Comparison of ENCODE assay signal across 22 mouse cellular contexts in genomic region chr16:57515636-57516035, GRCm38 (mm10).
DNase-seq lines count a peak whose midpoint lies in the region; ATAC-seq and TF ChIP-seq lines count a peak whose summit lies in the region.
"Had no signal": no experiment of that assay in that cellular context is flagged by ENCODE, and none has a peak within 500 bp of the region (broad histone marks: within the 10 kb centered on the region; RNA-seq: fewer than 3 reads in every experiment).

No protein-coding gene starts in this region.

- H3K9ac ChIP-seq in embryonic facial prominence, embryonic 14.5 days (ENCODE audit: low read depth, low read length) = no peak overlapping the region
- no peak overlapping the region for H3K9ac ChIP-seq in heart, embryonic 16.5 days (ENCODE audit: low read length)
- no peak overlapping the region for H3K9ac ChIP-seq in stomach, postnatal 0 days (ENCODE audit: low read length)
- H3K9ac ChIP-seq: embryonic facial prominence, embryonic 12.5 days; heart, embryonic 13.5 days; hindbrain, embryonic 13.5 days; limb, embryonic 12.5 days; liver, embryonic 14.5 days; neural tube, embryonic 15.5 days had no signal

- ATAC-seq in embryonic facial prominence, embryonic 14.5 days (ENCODE audit: low read depth) = no peak
- ATAC-seq in heart, embryonic 16.5 days (replicated peaks; ENCODE audit: extremely low read depth, insufficient read depth, low FRiP score) = no peak; the same call in 1 of the 2 replicates
- ATAC-seq in stomach, postnatal 0 days (ENCODE audit: low FRiP score, low TSS enrichment) = peak; percentile 40; the same call in 1 of the 2 replicates
- ATAC-seq: inflammation-experienced regulatory T-cells, adult 6 months; midbrain, embryonic 16.5 days had no signal

- no peaks in the 10 kb centered on the region for H3K9me3 ChIP-seq in embryonic facial prominence, embryonic 14.5 days (ENCODE audit: control insufficient read depth, low read length)
- H3K9me3 ChIP-seq in embryonic facial prominence, embryonic 10.5 days = no peaks in the 10 kb centered on the region
- no peaks in the 10 kb centered on the region for H3K9me3 ChIP-seq in heart, embryonic 16.5 days (replicated peaks; ENCODE audit: control insufficient read depth, low read length)
- no peaks in the 10 kb centered on the region for H3K9me3 ChIP-seq in heart, embryonic 10.5 days
- H3K9me3 ChIP-seq in stomach, postnatal 0 days (ENCODE audit: control insufficient read depth, low read length) = no peaks in the 10 kb centered on the region
- H3K9me3 ChIP-seq: embryonic facial prominence, embryonic 12.5 days; G1E; heart, embryonic 13.5 days; hindbrain, embryonic 13.5 days; limb, embryonic 12.5 days; neural tube, embryonic 15.5 days had no signal

- TF ChIP-seq EP300 in stomach, postnatal 0 days (optimal IDR thresholded peaks at IDR 0.05) = no peak

- 0 out of 2 replicates have a peak overlapping the region, but pooled peaks have one; percentile 44 for H3K27ac ChIP-seq in embryonic facial prominence, embryonic 14.5 days (replicated peaks; ENCODE audit: low read depth, low read length)
- H3K27ac ChIP-seq in embryonic facial prominence, embryonic 10.5 days (replicated peaks) = no peak overlapping the region
- peak overlapping the region; percentile 19; the same call in 1 of the 2 replicates for H3K27ac ChIP-seq in heart, embryonic 16.5 days (ENCODE audit: low read length)
- no peak overlapping the region for H3K27ac ChIP-seq in heart, embryonic 10.5 days
- no peak overlapping the region for H3K27ac ChIP-seq in stomach, postnatal 0 days (replicated peaks)
- H3K27ac ChIP-seq: embryonic facial prominence, embryonic 12.5 days; hindbrain, embryonic 13.5 days; left cerebral cortex, adult 2 months; limb, embryonic 12.5 days; liver, embryonic 14.5 days; neural tube, embryonic 15.5 days had no signal

- TF ChIP-seq CTCF in stomach, postnatal 0 days (IDR thresholded peaks at IDR 0.05; ENCODE audit: low read depth) = no peak

- WGBS in embryonic facial prominence, embryonic 14.5 days = 64% methylated on average over 10 of the region's 10 CpGs
- 89% methylated on average over 10 of the region's 10 CpGs for WGBS in embryonic facial prominence, embryonic 10.5 days
- 65% methylated on average over 10 of the region's 10 CpGs for WGBS in heart, embryonic 16.5 days
- 76% methylated on average over 10 of the region's 10 CpGs for WGBS in heart, embryonic 10.5 days
- WGBS in stomach, postnatal 0 days = 52% methylated on average over 10 of the region's 10 CpGs

- no peak overlapping the region for H3K4me2 ChIP-seq in embryonic facial prominence, embryonic 14.5 days (ENCODE audit: low read depth, low read length)
- no peak overlapping the region for H3K4me2 ChIP-seq in heart, embryonic 16.5 days (ENCODE audit: low read depth, low read length)
- no peak overlapping the region for H3K4me2 ChIP-seq in stomach, postnatal 0 days (replicated peaks; ENCODE audit: low read depth)
- H3K4me2 ChIP-seq: embryonic facial prominence, embryonic 12.5 days; heart, embryonic 13.5 days; hindbrain, embryonic 13.5 days; limb, embryonic 12.5 days; neural tube, embryonic 15.5 days had no signal

- H3K27me3 ChIP-seq in embryonic facial prominence, embryonic 14.5 days (replicated peaks; ENCODE audit: control insufficient read depth, insufficient read depth, low read length) = no peaks in the 10 kb centered on the region
- no peaks in the 10 kb centered on the region for H3K27me3 ChIP-seq in embryonic facial prominence, embryonic 10.5 days (replicated peaks; ENCODE audit: low read depth, poor library complexity, severe bottlenecking)
- no peaks in the 10 kb centered on the region for H3K27me3 ChIP-seq in heart, embryonic 16.5 days (ENCODE audit: control insufficient read depth, insufficient read depth, low read length)
- no peaks in the 10 kb centered on the region for H3K27me3 ChIP-seq in heart, embryonic 10.5 days (ENCODE audit: insufficient read depth, poor library complexity, severe bottlenecking)
- H3K27me3 ChIP-seq in stomach, postnatal 0 days (ENCODE audit: control insufficient read depth, insufficient read depth, low read length) = no peaks in the 10 kb centered on the region
- H3K27me3 ChIP-seq: embryonic facial prominence, embryonic 12.5 days; heart, embryonic 13.5 days; hindbrain, embryonic 13.5 days; limb, embryonic 12.5 days; neural tube, embryonic 15.5 days had no signal

- no peaks in the 10 kb centered on the region for H3K4me1 ChIP-seq in embryonic facial prominence, embryonic 14.5 days (ENCODE audit: control insufficient read depth, insufficient read depth, low read length)
- H3K4me1 ChIP-seq in embryonic facial prominence, embryonic 10.5 days = 0 out of 2 replicates have a peak, but pooled peaks cover 3% of the 10 kb centered on the region
- peaks cover 2% of the 10 kb centered on the region; the same call in 1 of the 2 replicates for H3K4me1 ChIP-seq in heart, embryonic 16.5 days (ENCODE audit: control insufficient read depth, insufficient read depth, low read length)
- peaks cover 8% of the 10 kb centered on the region; the same call in 1 of the 2 replicates for H3K4me1 ChIP-seq in heart, embryonic 10.5 days
- no peaks in the 10 kb centered on the region; the same call in 1 of the 2 replicates for H3K4me1 ChIP-seq in stomach, postnatal 0 days (replicated peaks; ENCODE audit: control insufficient read depth, insufficient read depth)
- H3K4me1 ChIP-seq: embryonic facial prominence, embryonic 12.5 days; hindbrain, embryonic 13.5 days; limb, embryonic 12.5 days; neural tube, embryonic 15.5 days had no signal

- DNase-seq in embryonic facial prominence, embryonic 14.5 days (ENCODE audit: low spot score) = peak; percentile 41
- DNase-seq in embryonic facial prominence, embryonic 10.5 days (ENCODE audit: low spot score) = no peak
- DNase-seq in heart, embryonic 10.5 days (ENCODE audit: low spot score) = no peak
- DNase-seq in lung, postnatal 10 days = peak; percentile 59
- no peak for DNase-seq in lung, postnatal 25 days (ENCODE audit: low spot score)
- peak; percentile 12 for DNase-seq in stomach, postnatal 0 days (ENCODE audit: low spot score)
- DNase-seq in layer of hippocampus, postnatal 10 days (ENCODE audit: low spot score in 2 of 2) = no peak
- DNase-seq: cerebellum, adult 9-10 months; gastrocnemius, postnatal 10 days; kidney, postnatal 36 days; right cerebral cortex, postnatal 14 days had no signal

- H3K36me3 ChIP-seq in embryonic facial prominence, embryonic 14.5 days (ENCODE audit: control insufficient read depth, insufficient read depth, low read length) = no peaks in the 10 kb centered on the region
- no peaks in the 10 kb centered on the region for H3K36me3 ChIP-seq in embryonic facial prominence, embryonic 10.5 days (replicated peaks)
- H3K36me3 ChIP-seq in heart, embryonic 16.5 days (ENCODE audit: control insufficient read depth, insufficient read depth) = no peaks in the 10 kb centered on the region
- no peaks in the 10 kb centered on the region for H3K36me3 ChIP-seq in heart, embryonic 10.5 days
- no peaks in the 10 kb centered on the region for H3K36me3 ChIP-seq in stomach, postnatal 0 days (ENCODE audit: control insufficient read depth, insufficient read depth, low read length)
- H3K36me3 ChIP-seq: embryonic facial prominence, embryonic 12.5 days; heart, embryonic 13.5 days; hindbrain, embryonic 13.5 days; limb, embryonic 12.5 days; neural tube, embryonic 15.5 days had no signal

- no peak overlapping the region for H3K4me3 ChIP-seq in embryonic facial prominence, embryonic 14.5 days (ENCODE audit: low read depth, low read length)
- no peak overlapping the region for H3K4me3 ChIP-seq in embryonic facial prominence, embryonic 10.5 days
- no peak overlapping the region for H3K4me3 ChIP-seq in heart, embryonic 16.5 days (ENCODE audit: low read length)
- no peak overlapping the region for H3K4me3 ChIP-seq in heart, embryonic 10.5 days
- no peak overlapping the region for H3K4me3 ChIP-seq in stomach, postnatal 0 days (ENCODE audit: low read depth, low read length)
- H3K4me3 ChIP-seq: embryonic facial prominence, embryonic 12.5 days; heart, embryonic 13.5 days; hindbrain, embryonic 13.5 days; left cerebral cortex, adult 2 months; limb, embryonic 12.5 days; neural tube, embryonic 15.5 days had no signal

Comparison
In these comparisons a context has a peak if more than half of its experiments do, and no peak if none do; other contexts are left out.
1. DNase-seq: peak in embryonic facial prominence, embryonic 14.5 days (single experiment), lung, postnatal 10 days (single experiment) and stomach, postnatal 0 days (single experiment); none in embryonic facial prominence, embryonic 10.5 days (single experiment), heart, embryonic 10.5 days (single experiment), lung, postnatal 25 days (single experiment) and layer of hippocampus, postnatal 10 days (0 of 2).
2. H3K27ac ChIP-seq: peak in embryonic facial prominence, embryonic 14.5 days (single experiment) and heart, embryonic 16.5 days (single experiment); none in embryonic facial prominence, embryonic 10.5 days (single experiment), heart, embryonic 10.5 days (single experiment) and stomach, postnatal 0 days (single experiment).